Mouse (Mus musculus) limb, embryonic 11.5 days (tissue): Measurements from ENCODE around the gene Aldoc. TPM values are rescaled to one million over a fixed set of nuclear protein-coding genes. Genes with fewer than 3 reads are reported as not detected.
"Not testable (repeated sequence)": the region's sequence is repeated elsewhere in the genome, so short reads cannot be mapped to it uniquely, and the experiment has no call there.

Experiments used
- ATAC-seq: fragments of 200-750 bp; cut with Nextera tagmentation; 2 replicates; pipeline ENCODE4 v1.8.0; 2017; ENCODE audit warnings: low read depth; ENCODE audit not compliant: insufficient number of reproducible peaks, low FRiP score, low TSS enrichment
- DNase-seq: peaks from one replicate; pipeline ENCODE4 v3.0.0-alpha.2; 2015; ENCODE audit warnings: low spot score
- H3K27ac ChIP-seq: fragments of 300-500 bp; sonication (generic); replicated peaks from 2 replicates; pipeline ENCODE4 v1.5.1; 2014; ENCODE audit warnings: low read depth, mild to moderate bottlenecking, low read length
- H3K27me3 ChIP-seq: fragments of 300-500 bp; sonication (generic); 2 replicates; pipeline ENCODE4 v1.6.1; 2014; ENCODE audit warnings: mild to moderate bottlenecking, low read length, mixed read lengths; ENCODE audit not compliant: control insufficient read depth, insufficient read depth
- H3K36me3 ChIP-seq: fragments of 300-500 bp; sonication (generic); 2 replicates; pipeline ENCODE4 v1.6.1; 2014; ENCODE audit warnings: mild to moderate bottlenecking, low read length, moderate library complexity, mixed read lengths; ENCODE audit not compliant: control insufficient read depth, insufficient read depth
- H3K4me1 ChIP-seq: fragments of 300-500 bp; sonication (generic); 2 replicates; pipeline ENCODE4 v1.6.1; 2014; ENCODE audit warnings: low read length, mixed read lengths; ENCODE audit not compliant: control insufficient read depth, insufficient read depth
- H3K4me2 ChIP-seq: fragments of 300-500 bp; sonication (generic); 2 replicates; pipeline ENCODE4 v1.6.1; 2014; ENCODE audit warnings: low read depth, mild to moderate bottlenecking, moderate library complexity; ENCODE audit not compliant: severe bottlenecking
- H3K4me3 ChIP-seq: fragments of 300-500 bp; sonication (generic); 2 replicates; pipeline ENCODE4 v1.5.1; 2014; ENCODE audit warnings: low read depth, low read length
- H3K9ac ChIP-seq: fragments of 300-500 bp; sonication (generic); 2 replicates; pipeline ENCODE4 v1.6.1; 2014; ENCODE audit warnings: mild to moderate bottlenecking, low read length
- H3K9me3 ChIP-seq: fragments of 300-500 bp; sonication (generic); 2 replicates; pipeline ENCODE4 v1.6.1; 2016; ENCODE audit warnings: low read length; ENCODE audit not compliant: control insufficient read depth
- WGBS: fragments of 180-500 bp; shearing (Covaris S2); extraction: QIAGEN DNeasy Blood & Tissue Kit; methylation state at CpG from one replicate; pipeline ENCODE4 v1.1.7; 2014; 5-methylcytosine and 5-hydroxymethylcytosine counted together
- polyA plus RNA-seq: library from polyadenylated mRNA; unstranded; fragments of >200 nt; fragmentation: Nextera tagmentation; extraction: Ambion mirVana; gene quantifications from 2 replicates; pipeline ENCODE4 v1.2.1, GENCODE M21; 2014

Gene Aldoc
- 3.6 and 8.5 TPM in 2 replicates for polyA plus RNA-seq

GRCm38 (mm10) chr11:78322860-78323259 is at the start of gene Aldoc:
TSS of gene Aldoc (plus strand) at chr11:78322968.
- Histone ChIP-seq H3K4me1 (peaks cover 6% of the 10 kb centered on the region; the same call in 1 of the 2 replicates), H3K9ac (no peak within 1 kb of the TSS), H3K36me3 (peaks cover 20% of the 10 kb centered on the region), H3K4me3 (no peak within 1 kb of the TSS), H3K4me2 (no peak within 1 kb of the TSS), H3K27me3 (no peaks in the 10 kb centered on the region), H3K27ac (no peak within 1 kb of the TSS), H3K9me3 (no peaks in the 10 kb centered on the region)
- DNase-seq (peak; percentile 79), ATAC-seq (peak; percentile 73)
- WGBS: 3% methylated on average over 15 of the region's 15 CpGs

- no peak for ATAC-seq
- WGBS: 95% methylated on average over 1 of the region's 1 CpGs
- no peak overlapping the region for H3K27ac ChIP-seq
Observed at GRCm38 (mm10) chr11:78275596-78275995, 47.2 kb upstream of the Aldoc start.

GRCm38 (mm10) chr11:78276169-78276568 is 46.6 kb upstream of the Aldoc start:
- WGBS: 92% methylated on average over 4 of the region's 4 CpGs
- H3K9ac ChIP-seq, H3K27me3 ChIP-seq, H3K4me1 ChIP-seq, H3K27ac ChIP-seq, H3K4me2 ChIP-seq, H3K9me3 ChIP-seq, H3K4me3 ChIP-seq, DNase-seq, ATAC-seq: not testable (repeated sequence)
- peaks cover 56% of the 10 kb centered on the region for H3K36me3 ChIP-seq

More at GRCm38 (mm10) chr11:78275596-78275995, 47.2 kb upstream of the Aldoc start:
- H3K4me1 ChIP-seq: no peaks in the 10 kb centered on the region
- no peak overlapping the region for H3K4me2 ChIP-seq
- H3K36me3 ChIP-seq: peaks cover 53% of the 10 kb centered on the region
- H3K9me3 ChIP-seq: no peaks in the 10 kb centered on the region
- no peak overlapping the region for H3K4me3 ChIP-seq
- no peaks in the 10 kb centered on the region for H3K27me3 ChIP-seq
- no peak overlapping the region for H3K9ac ChIP-seq
- DNase-seq: no peak

- Histone ChIP-seq H3K9me3 (no peaks in the 10 kb centered on the region), H3K27ac (no peak overlapping the region), H3K9ac (no peak overlapping the region), H3K4me1 (no peaks in the 10 kb centered on the region), H3K27me3 (no peaks in the 10 kb centered on the region), H3K4me3 (no peak overlapping the region), H3K4me2 (no peak overlapping the region), H3K36me3 (peaks cover 35% of the 10 kb centered on the region)
- DNase-seq (no peak), ATAC-seq (no peak)
- WGBS: 94% methylated on average over 7 of the region's 7 CpGs
Observed at GRCm38 (mm10) chr11:78278853-78279252, 43.9 kb upstream of the Aldoc start.

GRCm38 (mm10) chr11:78279586-78279985 is 43.2 kb upstream of the Aldoc start:
- ATAC-seq: no peak
- Histone ChIP-seq H3K27me3 (no peaks in the 10 kb centered on the region), H3K4me3 (no peak overlapping the region), H3K36me3 (peaks cover 28% of the 10 kb centered on the region), H3K4me1 (no peaks in the 10 kb centered on the region), H3K9ac (no peak overlapping the region), H3K9me3 (no peaks in the 10 kb centered on the region), H3K27ac (no peak overlapping the region), H3K4me2 (no peak overlapping the region)
- DNase-seq: no peak
- WGBS: 91% methylated on average over 4 of the region's 4 CpGs

- H3K4me1 ChIP-seq: no peaks in the 10 kb centered on the region
- DNase-seq: no peak
- no peaks in the 10 kb centered on the region for H3K27me3 ChIP-seq
- H3K27ac ChIP-seq: no peak overlapping the region
- peaks cover 33% of the 10 kb centered on the region for H3K36me3 ChIP-seq
- H3K9me3 ChIP-seq: no peaks in the 10 kb centered on the region
- WGBS: 89% methylated on average over 7 of the region's 7 CpGs
- no peak overlapping the region for H3K4me2 ChIP-seq
- no peak overlapping the region for H3K4me3 ChIP-seq
- H3K9ac ChIP-seq: no peak overlapping the region
- ATAC-seq: no peak
Observed at GRCm38 (mm10) chr11:78289146-78289763, 33.5 kb upstream of the Aldoc start.

- no peak within 1 kb of the TSS for H3K9ac ChIP-seq
- ATAC-seq (no peak), DNase-seq (no peak)
- no peak within 1 kb of the TSS for H3K4me3 ChIP-seq
- WGBS: 94% methylated on average over 4 of the region's 4 CpGs
- H3K9me3 ChIP-seq: no peaks in the 10 kb centered on the region
- H3K4me1 ChIP-seq: no peaks in the 10 kb centered on the region
- H3K4me2 ChIP-seq: no peak within 1 kb of the TSS
- peaks cover 25% of the 10 kb centered on the region for H3K36me3 ChIP-seq
- H3K27me3 ChIP-seq: no peaks in the 10 kb centered on the region
- H3K27ac ChIP-seq: no peak within 1 kb of the TSS
Observed at GRCm38 (mm10) chr11:78290654-78291053, 32.1 kb upstream of the Aldoc start, which contains the start of gene BC030499. TSS of gene BC030499 (plus strand) at chr11:78290841.

GRCm38 (mm10) chr11:78294585-78294984 is 28.2 kb upstream of the Aldoc start:
- H3K9ac ChIP-seq: no peak overlapping the region
- H3K4me1 ChIP-seq: no peaks in the 10 kb centered on the region
- no peaks in the 10 kb centered on the region for H3K9me3 ChIP-seq
- no peaks in the 10 kb centered on the region for H3K27me3 ChIP-seq
- 94% methylated on average over 6 of the region's 6 CpGs for WGBS
- peaks cover 8% of the 10 kb centered on the region for H3K36me3 ChIP-seq
- DNase-seq: no peak
- no peak overlapping the region for H3K27ac ChIP-seq
- no peak overlapping the region for H3K4me2 ChIP-seq
- ATAC-seq: no peak
- H3K4me3 ChIP-seq: no peak overlapping the region

- H3K9ac ChIP-seq: peak overlapping the region; percentile 82
- no peaks in the 10 kb centered on the region for H3K27me3 ChIP-seq
- H3K4me3 ChIP-seq: peak overlapping the region; percentile 93
- ATAC-seq (no peak), DNase-seq (no peak)
- no peaks in the 10 kb centered on the region for H3K9me3 ChIP-seq
- WGBS: 70% methylated on average over 7 of the region's 7 CpGs
- H3K4me1 ChIP-seq: 0 out of 2 replicates have a peak, but pooled peaks cover 2% of the 10 kb centered on the region
- peak overlapping the region; percentile 78 for H3K4me2 ChIP-seq
- peaks cover 13% of the 10 kb centered on the region for H3K36me3 ChIP-seq
- no peak overlapping the region; the same call in 1 of the 2 replicates for H3K27ac ChIP-seq
Observed at GRCm38 (mm10) chr11:78300917-78301316, 21.9 kb upstream of the Aldoc start.
